Mouse (Mus musculus): ENCODE results near the gene Lins1.

GRCm38 (mm10) chr7:66733882-66734281, 44.2 kb downstream of the Lins1 start:
- no peak for TF ChIP-seq CTCF (IDR thresholded peaks at IDR 0.05; ENCODE audit: insufficient read depth, low read depth, low read length)
- TF ChIP-seq POLR2A (IDR thresholded peaks at IDR 0.05; ENCODE audit: insufficient read depth, low read depth, low read length) = no peak
